Mouse (Mus musculus): Measurements from ENCODE around the gene Fdps. TPM values are rescaled to one million over a fixed set of nuclear protein-coding genes. Genes with fewer than 3 reads are reported as not detected.

Gene Fdps
- polyA plus RNA-seq, 1 experiment from 2014 or later, result 239 TPM

Other genes starting within 250 kb of the Fdps start
- 39.8 and 42.8 TPM in 2 replicates for gene Msto1, start 188.0 kb downstream of the Fdps start, polyA plus RNA-seq (2015; fragmentation: Nextera tagmentation; extraction: Ambion mirVana)
- gene Ash1l, start 151.3 kb downstream of the Fdps start, polyA plus RNA-seq (2015; fragmentation: Nextera tagmentation; extraction: Ambion mirVana), result 22.0 and 22.6 TPM in 2 replicates
- gene Dap3, start 150.8 kb downstream of the Fdps start, polyA plus RNA-seq (2015; fragmentation: Nextera tagmentation; extraction: Ambion mirVana), result 145 and 155 TPM in 2 replicates
- 25.7 and 28.0 TPM in 2 replicates for gene Rusc1, start 8.6 kb downstream of the Fdps start, polyA plus RNA-seq (2015; fragmentation: Nextera tagmentation; extraction: Ambion mirVana)
- gene Gm43738, start 860 bp downstream of the Fdps start, polyA plus RNA-seq (2015; fragmentation: Nextera tagmentation; extraction: Ambion mirVana), result not detected in 2 replicates
- gene Pklr, start 34.2 kb upstream of the Fdps start, polyA plus RNA-seq (2015; fragmentation: Nextera tagmentation; extraction: Ambion mirVana), result 0.15 TPM in 1 of 2 replicates, not detected in the other
- gene Hcn3, start 58.2 kb upstream of the Fdps start, polyA plus RNA-seq (2015; fragmentation: Nextera tagmentation; extraction: Ambion mirVana), result 3.0 and 3.2 TPM in 2 replicates
- gene Clk2, start 62.8 kb upstream of the Fdps start, polyA plus RNA-seq (2015; fragmentation: Nextera tagmentation; extraction: Ambion mirVana), result 29.9 and 33.6 TPM in 2 replicates
- 108 and 109 TPM in 2 replicates for gene Scamp3, start 75.5 kb upstream of the Fdps start, polyA plus RNA-seq (2015; fragmentation: Nextera tagmentation; extraction: Ambion mirVana)
- 34.9 and 37.0 TPM in 2 replicates for gene Fam189b, start 81.2 kb upstream of the Fdps start, polyA plus RNA-seq (2015; fragmentation: Nextera tagmentation; extraction: Ambion mirVana)
- gene Gba, start 101.0 kb upstream of the Fdps start, polyA plus RNA-seq (2015; fragmentation: Nextera tagmentation; extraction: Ambion mirVana), result 49.0 and 55.6 TPM in 2 replicates
- gene Thbs3, start 113.2 kb upstream of the Fdps start, polyA plus RNA-seq (2015; fragmentation: Nextera tagmentation; extraction: Ambion mirVana), result 47.1 and 59.7 TPM in 2 replicates
- gene Mtx1, start 125.1 kb upstream of the Fdps start, polyA plus RNA-seq (2015; fragmentation: Nextera tagmentation; extraction: Ambion mirVana), result 173 and 196 TPM in 2 replicates
- 4.0 and 10.2 TPM in 2 replicates for gene Muc1, start 127.1 kb upstream of the Fdps start, polyA plus RNA-seq (2015; fragmentation: Nextera tagmentation; extraction: Ambion mirVana)
- 294 and 310 TPM in 2 replicates for gene Krtcap2, start 144.0 kb upstream of the Fdps start, polyA plus RNA-seq (2015; fragmentation: Nextera tagmentation; extraction: Ambion mirVana)
- 5.0 and 5.9 TPM in 2 replicates for gene Trim46, start 144.3 kb upstream of the Fdps start, polyA plus RNA-seq (2015; fragmentation: Nextera tagmentation; extraction: Ambion mirVana)
- gene Dpm3, start 157.4 kb upstream of the Fdps start, polyA plus RNA-seq (2015; fragmentation: Nextera tagmentation; extraction: Ambion mirVana), result 150 and 173 TPM in 2 replicates
- gene Slc50a1, start 168.6 kb upstream of the Fdps start, polyA plus RNA-seq (2015; fragmentation: Nextera tagmentation; extraction: Ambion mirVana), result 71.8 and 72.2 TPM in 2 replicates
- gene Efna1, start 179.2 kb upstream of the Fdps start, polyA plus RNA-seq (2015; fragmentation: Nextera tagmentation; extraction: Ambion mirVana), result 55.8 and 57.4 TPM in 2 replicates
- 42.3 and 47.2 TPM in 2 replicates for gene Efna3, start 221.0 kb upstream of the Fdps start, polyA plus RNA-seq (2015; fragmentation: Nextera tagmentation; extraction: Ambion mirVana)
- 28.1 and 31.0 TPM in 2 replicates for gene Efna4, start 236.1 kb upstream of the Fdps start, polyA plus RNA-seq (2015; fragmentation: Nextera tagmentation; extraction: Ambion mirVana)
- 93.2 and 96.1 TPM in 2 replicates for gene Adam15, start 248.0 kb upstream of the Fdps start, polyA plus RNA-seq (2015; fragmentation: Nextera tagmentation; extraction: Ambion mirVana)